Mouse (Mus musculus): ENCODE measurements at regions not wholly inside any gene's neighbourhood (a gene's known extent, or its start where the extent isn't known, plus 50 kb on each side); places are given as distances from the start of the nearest gene placed in this dataset.

- no peak for ATAC-seq
These were observed 352.4 kb downstream of the Prdm2 start for GRCm38 (mm10) chr4:142860441-142860840.

GRCm38 (mm10) chr4:142856626-142857025, 356.2 kb downstream of the Prdm2 start:
- ATAC-seq, result no peak

- no peak for ATAC-seq
These were observed 357.2 kb downstream of the Prdm2 start for GRCm38 (mm10) chr4:142855635-142856034.

GRCm38 (mm10) chr4:142853924-142854323, 358.9 kb downstream of the Prdm2 start:
- no peak for ATAC-seq

- no peak for ATAC-seq
These were observed 367.6 kb downstream of the Prdm2 start for GRCm38 (mm10) chr4:142845066-142845696.

- no peak for ATAC-seq
These were observed 373.3 kb downstream of the Prdm2 start for GRCm38 (mm10) chr4:142839540-142839939.

- ATAC-seq, result no peak
These were observed 374.3 kb downstream of the Prdm2 start for GRCm38 (mm10) chr4:142838363-142838964.

- ATAC-seq, result no peak
These were observed 375.2 kb downstream of the Prdm2 start for GRCm38 (mm10) chr4:142837636-142838035.

GRCm38 (mm10) chr4:142829711-142830110, 383.1 kb downstream of the Prdm2 start:
- ATAC-seq, result no peak

- ATAC-seq, result no peak
These were observed 383.8 kb downstream of the Prdm2 start for GRCm38 (mm10) chr4:142828969-142829368.

GRCm38 (mm10) chr4:142826250-142826893, 386.4 kb downstream of the Prdm2 start:
- no peak for ATAC-seq

GRCm38 (mm10) chr4:142825786-142826185, 387.0 kb downstream of the Prdm2 start:
- ATAC-seq, result no peak

GRCm38 (mm10) chr4:142818440-142818839, 394.4 kb downstream of the Prdm2 start:
- ATAC-seq, result no peak

- no peak for ATAC-seq
These were observed 395.8 kb downstream of the Prdm2 start for GRCm38 (mm10) chr4:142816986-142817385.

- ATAC-seq, result no peak
These were observed 409.0 kb downstream of the Prdm2 start for GRCm38 (mm10) chr4:142803819-142804218.

GRCm38 (mm10) chr4:142799291-142799690, 413.5 kb downstream of the Prdm2 start:
- ATAC-seq, result no peak

- ATAC-seq, result no peak
These were observed 414.0 kb downstream of the Prdm2 start for GRCm38 (mm10) chr4:142798834-142799233.

- ATAC-seq, result no peak
These were observed 420.2 kb downstream of the Prdm2 start for GRCm38 (mm10) chr4:142792606-142792970.

GRCm38 (mm10) chr4:142791823-142792605, 420.8 kb downstream of the Prdm2 start:
- ATAC-seq, result no peak

- no peak for ATAC-seq
These were observed 423.7 kb downstream of the Prdm2 start for GRCm38 (mm10) chr4:142789048-142789447.

- no peak for ATAC-seq
These were observed 427.4 kb downstream of the Prdm2 start for GRCm38 (mm10) chr4:142785386-142785785.

GRCm38 (mm10) chr4:142776711-142777411, 435.9 kb downstream of the Prdm2 start:
- no peak for ATAC-seq

GRCm38 (mm10) chr4:142775023-142775422, 437.8 kb downstream of the Prdm2 start:
- ATAC-seq, result no peak
